Mouse (Mus musculus) C2C12 (cell line): ENCODE measurements around the gene B3gnt2. TPM values are rescaled to one million over a fixed set of nuclear protein-coding genes. Genes with fewer than 3 reads are reported as not detected.

Experiments used
- H3K27me3 ChIP-seq: one replicate; pipeline ENCODE4 v1.6.1; 2011; ENCODE audit not compliant: control insufficient read depth, insufficient read depth, insufficient read length
- H3K36me3 ChIP-seq: one replicate; pipeline ENCODE4 v1.6.1; 2011; ENCODE audit not compliant: control insufficient read depth, insufficient read depth
- H3K4me3 ChIP-seq: one replicate; pipeline ENCODE4 v1.5.1; 2011; ENCODE audit warnings: mild to moderate bottlenecking, control low read depth; ENCODE audit not compliant: poor library complexity, insufficient read depth, severe bottlenecking
- H3K79me2 ChIP-seq: one replicate; pipeline ENCODE4 v1.6.1; 2011; ENCODE audit not compliant: control insufficient read depth, insufficient read depth
- H3K79me3 ChIP-seq: one replicate; pipeline ENCODE4 v1.6.1; 2011; ENCODE audit warnings: low read depth, control low read depth
- H3ac ChIP-seq: one replicate; pipeline ENCODE3; 2011; ENCODE audit warnings: low read depth; ENCODE audit not compliant: control insufficient read depth, insufficient read length
- CEBPB ChIP-seq: IDR thresholded peaks from one replicate; pipeline ENCODE4 v1.6.1; 2011; ENCODE audit warnings: low read depth, mild to moderate bottlenecking, control low read depth, moderate library complexity
- CTCF ChIP-seq: IDR thresholded peaks from one replicate; pipeline ENCODE4 v1.5.1; 2011; ENCODE audit not compliant: control insufficient read depth, insufficient read depth, insufficient read length
- FOSL1 ChIP-seq: IDR thresholded peaks from one replicate; pipeline ENCODE4 v1.8.0; 2011; ENCODE audit warnings: mild to moderate bottlenecking, low read length; ENCODE audit not compliant: poor library complexity, insufficient read depth, severe bottlenecking
- MAX ChIP-seq: IDR thresholded peaks from one replicate; pipeline ENCODE4 v1.6.1; 2011; ENCODE audit warnings: mild to moderate bottlenecking, control low read depth
- MYOD1 ChIP-seq: IDR thresholded peaks from one replicate; pipeline ENCODE4 v1.6.1; 2011; ENCODE audit warnings: low read depth; ENCODE audit not compliant: control insufficient read depth, insufficient read length
- MYOG ChIP-seq: IDR thresholded peaks from one replicate; pipeline ENCODE4 v1.6.1; 2011; ENCODE audit not compliant: control insufficient read depth, insufficient read length; ENCODE audit errors: extremely low read depth
- USF1 ChIP-seq: IDR thresholded peaks from one replicate; pipeline ENCODE4 v1.6.1; 2011; ENCODE audit warnings: low read depth, mild to moderate bottlenecking, control low read depth, moderate library complexity
- polyA plus RNA-seq: library from polyadenylated mRNA; unstranded; fragments of >200 nt; fragmentation: generic; extraction: Trizol; gene quantifications from one replicate; pipeline ENCODE4 v1.2.1, GENCODE M21; 2012; ENCODE audit warnings: missing spikeins

B3gnt2 gene
- polyA plus RNA-seq, 1 experiment = 10.8 TPM

DNA sequence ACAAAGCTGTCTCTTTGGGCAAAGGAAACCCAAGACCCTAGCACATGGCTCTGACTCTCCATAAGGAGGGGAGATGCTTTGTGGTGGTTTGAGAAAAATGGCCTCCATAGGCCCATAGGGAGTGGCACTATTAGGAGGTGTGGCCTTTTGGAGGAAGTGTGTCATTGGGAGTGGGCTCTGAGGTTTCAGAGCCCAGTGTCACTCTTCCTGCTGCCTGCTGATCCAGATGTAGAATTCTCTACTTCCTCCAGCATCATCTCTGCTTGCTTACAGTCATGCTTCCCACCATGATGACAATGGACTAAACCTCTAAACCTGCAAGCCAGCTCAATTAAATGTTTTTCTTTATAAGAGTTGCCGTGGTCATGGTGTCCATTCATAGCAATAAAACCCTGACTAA lies 66.0 kb downstream of the B3gnt2 start:
- Histone ChIP-seq H3K27me3 (no peaks in the 10 kb centered on the region), H3K36me3 (no peaks in the 10 kb centered on the region), H3ac (no peak overlapping the region), H3K4me3 (no peak overlapping the region), H3K79me2 (no peaks in the 10 kb centered on the region), H3K79me3 (no peaks in the 10 kb centered on the region)
- no peak for TF ChIP-seq MYOD1
- no peak for TF ChIP-seq MYOG
- TF ChIP-seq CEBPB = no peak

GRCm38 (mm10) chr11:22793881-22794203 lies 66.9 kb downstream of the B3gnt2 start:
- TF ChIP-seq CEBPB (no peak), MAX (no peak), FOSL1 (no peak), MYOG (no peak), USF1 (no peak), CTCF (no peak), MYOD1 (no peak)
- H3K4me3 ChIP-seq = no peak overlapping the region
- no peaks in the 10 kb centered on the region for H3K27me3 ChIP-seq
- H3K36me3 ChIP-seq = no peaks in the 10 kb centered on the region
- H3ac ChIP-seq = no peak overlapping the region
- no peaks in the 10 kb centered on the region for H3K79me3 ChIP-seq
- no peaks in the 10 kb centered on the region for H3K79me2 ChIP-seq

GRCm38 (mm10) chr11:22793176-22793880 lies 67.4 kb downstream of the B3gnt2 start:
- TF ChIP-seq USF1 (no peak), MYOD1 (no peak), MYOG (no peak), CTCF (no peak), CEBPB (no peak), MAX (no peak), FOSL1 (no peak)
- no peaks in the 10 kb centered on the region for H3K36me3 ChIP-seq

DNA sequence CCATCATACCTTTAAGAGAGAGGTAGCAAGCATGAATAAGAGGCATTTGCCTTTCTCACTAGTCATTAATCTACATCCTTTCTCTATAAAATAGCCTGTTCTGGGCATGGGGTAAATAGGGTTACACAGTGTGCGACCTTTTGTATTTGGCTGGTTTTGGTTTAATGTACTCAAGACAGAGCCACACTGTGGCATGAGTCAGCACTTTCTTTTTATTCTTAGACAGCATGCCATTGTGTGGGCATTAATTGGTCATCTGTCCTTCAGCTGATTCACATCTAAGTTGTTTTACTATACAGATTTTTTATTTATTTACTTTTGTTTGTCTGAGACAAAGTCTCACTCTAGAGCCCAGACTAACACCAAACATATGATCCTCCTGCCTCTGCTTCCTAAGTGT lies 68.6 kb downstream of the B3gnt2 start:
- Histone ChIP-seq H3K79me3 (no peaks in the 10 kb centered on the region), H3K4me3 (no peak overlapping the region), H3K27me3 (no peaks in the 10 kb centered on the region), H3K36me3 (no peaks in the 10 kb centered on the region), H3ac (no peak overlapping the region), H3K79me2 (no peaks in the 10 kb centered on the region)
- TF ChIP-seq MAX (no peak), MYOD1 (no peak), FOSL1 (no peak), CEBPB (no peak), MYOG (no peak), USF1 (no peak), CTCF (no peak)

More at GRCm38 (mm10) chr11:22793176-22793880, 67.4 kb downstream of the B3gnt2 start:
- no peak overlapping the region for H3K4me3 ChIP-seq
- no peaks in the 10 kb centered on the region for H3K27me3 ChIP-seq
- no peak overlapping the region for H3ac ChIP-seq
- no peaks in the 10 kb centered on the region for H3K79me2 ChIP-seq
- no peaks in the 10 kb centered on the region for H3K79me3 ChIP-seq

DNA sequence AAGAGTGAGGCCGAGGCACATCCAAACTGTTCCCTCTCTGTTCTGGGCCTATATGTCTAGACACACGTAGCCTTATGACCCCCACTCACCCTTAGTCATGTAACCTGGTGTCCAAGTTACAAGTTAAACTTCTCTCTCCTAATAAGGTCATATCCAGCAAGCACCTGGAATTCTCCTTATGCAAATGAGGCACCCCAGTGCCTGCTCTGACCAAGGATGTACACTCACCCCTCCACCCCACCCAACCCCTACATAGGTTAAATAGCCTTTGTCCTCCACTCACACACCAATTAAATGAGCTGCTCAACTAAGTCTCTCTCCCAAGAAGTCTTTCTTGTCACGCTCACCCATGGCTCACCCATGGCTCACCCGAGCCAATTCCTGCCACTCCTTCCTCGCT lies 69.0 kb downstream of the B3gnt2 start:
- Histone ChIP-seq H3K79me2 (no peaks in the 10 kb centered on the region), H3ac (no peak overlapping the region), H3K4me3 (no peak overlapping the region), H3K79me3 (no peaks in the 10 kb centered on the region), H3K36me3 (no peaks in the 10 kb centered on the region), H3K27me3 (no peaks in the 10 kb centered on the region)
- TF ChIP-seq USF1 = no peak
- TF ChIP-seq CEBPB = no peak
- TF ChIP-seq MAX = no peak
- TF ChIP-seq MYOD1 = no peak
- no peak for TF ChIP-seq MYOG
- TF ChIP-seq CTCF = no peak
- no peak for TF ChIP-seq FOSL1

GRCm38 (mm10) chr11:22787833-22788232 lies 72.9 kb downstream of the B3gnt2 start:
- Histone ChIP-seq H3K4me3 (no peak overlapping the region), H3K79me3 (no peaks in the 10 kb centered on the region), H3ac (no peak overlapping the region), H3K36me3 (no peaks in the 10 kb centered on the region), H3K27me3 (no peaks in the 10 kb centered on the region), H3K79me2 (no peaks in the 10 kb centered on the region)
- TF ChIP-seq MAX = no peak
- no peak for TF ChIP-seq FOSL1
- TF ChIP-seq CEBPB = no peak
- no peak for TF ChIP-seq USF1
- TF ChIP-seq MYOD1 = no peak
- TF ChIP-seq CTCF = no peak
- TF ChIP-seq MYOG = no peak
